Mouse (Mus musculus): ENCODE data around the gene Padi4. TPM values are rescaled to one million over a fixed set of nuclear protein-coding genes. Genes with fewer than 3 reads are reported as not detected.
A peak's percentile ranks its signal among the peaks of the same experiment; 100 is the strongest.

The Padi4 gene
- total RNA-seq, 2 experiments from 2014 or later: 0.17 to 0.99 TPM

- peak; percentile 63 to 71 for DNase-seq (ENCODE audit: low spot score in 2 of 2)
Observed at GRCm38 (mm10) chr4:140788983-140789382, 14.9 kb upstream of the Padi4 start.

- no peak for DNase-seq (ENCODE audit: low spot score in 2 of 2)
Observed at GRCm38 (mm10) chr4:140788264-140788663, 14.2 kb upstream of the Padi4 start.

GRCm38 (mm10) chr4:140787414-140787813 is 13.4 kb upstream of the Padi4 start:
- DNase-seq (ENCODE audit: low spot score in 2 of 2): no peak

GRCm38 (mm10) chr4:140785217-140785616 is 11.2 kb upstream of the Padi4 start:
- no peak for DNase-seq (ENCODE audit: low spot score in 2 of 2)

- DNase-seq (ENCODE audit: low spot score in 2 of 2): no peak
Observed at GRCm38 (mm10) chr4:140784292-140784945, 10.4 kb upstream of the Padi4 start.

- no peak for DNase-seq (ENCODE audit: low spot score in 2 of 2)
Observed at GRCm38 (mm10) chr4:140782821-140783220, 8.8 kb upstream of the Padi4 start.

- DNase-seq (ENCODE audit: low spot score in 2 of 2): no peak
Observed at GRCm38 (mm10) chr4:140780507-140780906, 6.5 kb upstream of the Padi4 start.

- peak; percentile 46 to 60 for DNase-seq (ENCODE audit: low spot score in 2 of 2)
Observed at GRCm38 (mm10) chr4:140779803-140780397, 5.9 kb upstream of the Padi4 start.

- DNase-seq (ENCODE audit: low spot score in 2 of 2): no peak
Observed at GRCm38 (mm10) chr4:140776623-140777022, 2.6 kb upstream of the Padi4 start.

- no peak for DNase-seq (ENCODE audit: low spot score in 2 of 2)
Observed at GRCm38 (mm10) chr4:140775876-140776275, 1.8 kb upstream of the Padi4 start.

- DNase-seq (ENCODE audit: low spot score in 2 of 2): no peak
Observed at GRCm38 (mm10) chr4:140774893-140775292, 857 bp upstream of the Padi4 start.

GRCm38 (mm10) chr4:140771091-140771490 is 2.9 kb downstream of the Padi4 start:
- no peak for DNase-seq (ENCODE audit: low spot score in 2 of 2)

- DNase-seq (ENCODE audit: low spot score in 2 of 2): peak; percentile 26 to 42
Observed at GRCm38 (mm10) chr4:140770433-140770832, 3.6 kb downstream of the Padi4 start.

- no peak for DNase-seq (ENCODE audit: low spot score in 2 of 2)
Observed at GRCm38 (mm10) chr4:140768973-140769372, 5.1 kb downstream of the Padi4 start.

- DNase-seq (ENCODE audit: low spot score in 2 of 2): no peak
Observed at GRCm38 (mm10) chr4:140765936-140766335, 8.1 kb downstream of the Padi4 start.

GRCm38 (mm10) chr4:140763158-140763557 is 10.9 kb downstream of the Padi4 start:
- DNase-seq (ENCODE audit: low spot score in 2 of 2): peak; percentile 48 to 67

- no peak for DNase-seq (ENCODE audit: low spot score in 2 of 2)
Observed at GRCm38 (mm10) chr4:140761601-140762000, 12.4 kb downstream of the Padi4 start.

- DNase-seq (ENCODE audit: low spot score in 2 of 2): peak in 1 of 2 experiments; percentile 31
Observed at GRCm38 (mm10) chr4:140755811-140756210, 18.2 kb downstream of the Padi4 start.

GRCm38 (mm10) chr4:140753366-140753765 is 20.7 kb downstream of the Padi4 start:
- no peak for DNase-seq (ENCODE audit: low spot score in 2 of 2)

GRCm38 (mm10) chr4:140750328-140750727 is 23.7 kb downstream of the Padi4 start:
- no peak for DNase-seq (ENCODE audit: low spot score in 2 of 2)

- no peak for DNase-seq (ENCODE audit: low spot score in 2 of 2)
Observed at GRCm38 (mm10) chr4:140747978-140748377, 26.1 kb downstream of the Padi4 start.

- peak; percentile 42 to 55 for DNase-seq (ENCODE audit: low spot score in 2 of 2)
Observed at GRCm38 (mm10) chr4:140744654-140745053, 29.4 kb downstream of the Padi4 start.

- DNase-seq (ENCODE audit: low spot score in 2 of 2): no peak
Observed at GRCm38 (mm10) chr4:140743086-140743485, 30.9 kb downstream of the Padi4 start.
